Mouse (Mus musculus): ENCODE results near the gene Fam57b.
"Not testable (repeated sequence)": the region's sequence is repeated elsewhere in the genome, so short reads cannot be mapped to it uniquely, and the experiment has no call there.

The Fam57b gene

DNA sequence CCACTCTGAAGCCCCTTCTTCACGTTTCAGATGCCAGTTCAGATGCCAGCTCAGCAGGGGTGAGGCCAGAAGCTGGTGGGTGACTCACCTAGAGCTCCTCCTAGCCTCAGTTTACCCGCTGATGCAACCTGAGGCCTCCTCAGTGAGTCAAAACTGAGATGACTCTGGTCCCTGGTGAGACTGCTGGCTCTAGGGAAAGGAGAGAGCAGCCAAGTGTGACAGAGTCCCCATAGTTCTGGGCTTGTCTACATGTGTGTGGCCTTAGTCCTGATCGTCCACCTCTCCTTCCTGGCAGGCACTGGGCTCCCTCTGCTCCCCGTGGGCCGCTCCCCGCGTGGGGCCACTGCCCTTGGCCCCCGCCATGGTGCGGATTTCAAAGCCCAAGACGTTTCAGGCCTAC is 20.0 kb upstream of the Fam57b start:
- no peak for DNase-seq (ENCODE audit: low read depth, low spot score)

DNA sequence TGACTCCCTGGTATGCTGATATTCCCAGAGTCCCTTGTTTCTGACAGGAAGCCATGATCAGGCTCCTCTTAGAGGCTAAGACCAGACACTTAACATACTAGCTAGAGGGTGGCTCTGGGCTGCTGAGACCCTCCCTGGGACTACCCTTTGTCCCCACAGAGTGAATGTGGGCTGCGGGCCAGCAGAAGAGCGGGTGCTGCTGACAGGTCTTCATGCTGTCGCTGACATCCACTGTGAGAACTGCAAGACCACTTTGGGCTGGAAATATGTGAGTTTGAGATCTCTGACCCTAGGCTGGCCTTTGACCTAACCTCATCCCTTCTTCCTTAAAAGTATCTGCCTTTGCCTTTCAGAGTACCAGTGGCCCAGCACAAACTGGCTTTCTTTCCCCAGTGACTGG is 19.3 kb upstream of the Fam57b start:
- DNase-seq (ENCODE audit: low read depth, low spot score) = no peak

DNA sequence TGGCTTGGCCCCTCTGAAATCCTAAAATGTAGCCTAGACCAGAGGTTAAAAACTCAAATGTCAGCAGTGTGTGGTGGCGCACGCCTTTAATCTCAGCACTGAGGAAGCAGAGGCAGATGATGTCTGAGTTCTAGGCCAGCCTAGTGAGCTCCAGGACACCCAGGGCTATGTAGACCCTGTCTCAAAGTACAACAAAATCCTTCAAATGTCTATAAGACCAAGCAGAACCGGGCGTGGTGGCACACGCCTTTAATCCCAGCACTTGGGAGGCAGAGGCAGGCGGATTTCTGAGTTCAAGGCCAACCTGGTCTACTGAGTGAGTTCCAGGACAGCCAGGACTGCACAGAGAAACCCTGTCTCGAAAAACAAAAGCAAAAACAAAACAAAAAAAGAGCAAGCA is 18.4 kb upstream of the Fam57b start:
- DNase-seq (ENCODE audit: low read depth, low spot score) = not testable (repeated sequence)

DNA sequence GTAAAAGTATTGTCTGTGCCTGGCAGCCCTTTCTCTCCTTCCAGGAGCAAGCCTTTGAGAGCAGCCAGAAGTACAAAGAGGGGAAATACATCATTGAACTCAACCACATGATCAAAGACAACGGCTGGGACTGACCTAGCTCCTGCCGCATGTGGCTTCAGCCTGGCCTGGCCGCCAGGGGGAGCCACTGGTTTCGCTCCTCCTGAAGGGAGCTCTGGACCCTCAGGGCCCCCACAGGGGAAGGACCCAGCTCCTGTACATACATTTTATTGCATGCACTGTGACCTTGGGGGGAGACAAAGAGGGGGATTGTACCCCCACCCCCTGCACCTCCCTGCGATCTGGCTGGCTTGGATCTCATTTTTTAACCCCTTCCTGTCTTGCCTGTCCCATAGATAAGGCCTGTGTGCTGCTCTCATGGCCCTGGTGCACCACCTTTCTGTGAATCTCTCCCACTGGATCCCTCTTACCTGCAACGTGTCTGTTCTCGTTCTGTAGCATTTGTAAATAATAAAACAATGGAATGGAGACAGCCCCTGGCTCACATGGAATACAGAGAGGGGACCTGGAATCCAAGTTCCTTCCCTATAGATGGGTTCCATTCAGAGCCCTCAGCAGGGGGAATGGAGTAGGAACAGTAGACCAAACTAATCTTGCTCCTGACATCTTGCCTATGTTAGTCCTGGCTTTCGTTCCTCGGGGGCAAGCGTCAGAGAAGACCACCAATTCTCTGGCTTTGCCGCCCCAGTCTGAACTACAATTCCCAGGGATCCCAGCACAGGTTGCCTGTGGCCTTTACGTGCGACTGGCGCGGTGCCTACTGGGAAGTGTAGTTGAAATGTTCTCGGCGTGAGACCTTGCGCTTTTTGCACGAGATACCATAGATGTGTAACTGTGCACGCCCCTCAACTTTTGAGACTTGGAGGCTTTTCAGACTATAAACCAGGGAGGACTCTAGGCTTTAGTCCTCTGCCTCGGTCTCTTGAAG is 17.2 kb upstream of the Fam57b start:
- DNase-seq (ENCODE audit: low read depth, low spot score) = peak; percentile 76

DNA sequence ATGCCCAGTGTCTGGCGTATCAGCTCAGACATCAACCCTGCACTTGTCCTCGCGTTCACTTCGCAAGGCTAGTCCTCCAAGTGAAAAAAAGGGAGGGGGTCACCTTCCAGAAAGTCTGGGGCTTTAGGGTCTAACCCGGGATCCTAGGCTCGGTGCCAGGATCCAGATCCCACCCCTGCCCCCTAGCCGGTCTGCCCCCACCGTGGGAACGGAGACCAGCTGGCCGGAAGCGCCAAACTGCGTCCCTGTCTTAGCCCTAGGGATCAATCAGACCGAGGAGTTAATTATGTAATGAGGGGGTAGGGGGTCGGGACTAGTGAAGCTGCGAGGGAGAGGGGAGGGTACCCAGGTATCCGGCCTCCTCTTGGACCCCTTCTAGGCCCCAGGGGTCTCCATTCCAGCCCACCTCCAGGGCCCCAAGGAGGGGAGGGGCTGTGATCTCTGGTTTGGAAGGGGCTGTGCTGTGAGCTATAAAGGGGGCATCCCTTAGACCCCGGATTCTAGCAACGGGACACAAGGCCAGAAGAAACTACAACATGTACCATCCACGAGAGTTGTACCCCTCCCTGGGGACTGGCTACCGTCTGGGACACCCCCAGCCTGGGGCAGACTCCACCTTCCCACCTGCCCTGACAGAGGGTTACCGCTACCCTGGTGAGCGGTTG is 16.4 kb upstream of the Fam57b start, which contains the start of gene Tbx6:
TSS of gene Tbx6 (plus strand) at position 513 of the 665 bp plus-strand sequence.
- DNase-seq (ENCODE audit: low read depth, low spot score) = no peak

DNA sequence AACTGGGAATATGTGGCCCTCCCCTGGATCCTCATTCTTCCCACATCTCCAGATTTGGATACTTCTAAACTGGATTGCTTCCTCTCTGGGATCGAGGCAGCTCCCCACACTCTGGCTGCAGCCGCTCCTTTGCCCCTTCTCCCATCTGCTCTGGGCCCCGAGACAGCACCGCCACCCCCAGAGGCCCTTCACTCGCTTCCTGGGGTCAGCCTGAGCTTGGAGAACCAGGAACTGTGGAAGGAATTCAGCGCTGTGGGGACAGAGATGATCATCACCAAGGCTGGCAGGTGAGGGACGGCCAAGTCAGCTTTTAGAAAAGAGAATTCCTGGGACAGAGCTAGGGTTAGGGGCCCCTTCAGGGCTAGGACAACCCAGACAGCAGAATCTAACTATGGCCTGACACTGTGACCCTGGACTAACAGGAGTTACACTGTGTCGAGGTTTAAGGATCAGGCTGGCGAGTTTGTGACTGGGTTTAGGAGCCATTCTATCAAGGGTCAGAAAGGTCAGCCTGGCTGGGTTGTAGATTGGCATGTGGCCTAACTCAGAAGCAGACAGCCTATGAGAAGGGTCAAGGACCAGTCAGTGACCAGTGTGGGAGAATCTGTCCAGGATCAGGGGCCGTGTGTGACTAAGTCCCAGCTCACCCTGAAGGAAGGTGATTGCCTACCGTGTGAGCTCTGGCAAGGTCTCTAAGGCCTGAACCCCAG is 15.7 kb upstream of the Fam57b start:
- no peak for DNase-seq (ENCODE audit: low read depth, low spot score)

GRCm38 (mm10) chr7:126782693-126783092 is 14.8 kb upstream of the Fam57b start:
- DNase-seq (ENCODE audit: low read depth, low spot score) = no peak

DNA sequence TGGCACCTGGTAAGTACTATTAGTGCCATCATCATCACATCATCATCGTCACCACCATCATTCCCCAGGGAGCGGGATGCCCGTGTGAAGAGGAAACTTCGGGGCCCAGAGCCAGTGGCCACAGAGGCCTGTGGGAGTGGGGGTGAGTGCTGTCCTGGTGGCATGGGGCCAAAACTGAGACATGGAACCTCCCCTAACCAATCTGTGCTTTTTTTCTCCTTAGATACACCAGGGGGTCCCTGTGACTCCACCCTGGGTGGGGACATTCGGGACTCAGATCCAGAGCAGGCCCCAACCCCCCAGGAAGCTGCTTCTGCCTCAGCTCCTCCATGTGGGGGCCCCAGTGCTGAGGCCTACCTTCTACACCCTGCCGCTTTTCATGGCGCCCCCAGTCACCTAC is 13.0 kb upstream of the Fam57b start:
- DNase-seq (ENCODE audit: low read depth, low spot score) = no peak

GRCm38 (mm10) chr7:126785056-126785455 is 12.4 kb upstream of the Fam57b start:
- DNase-seq (ENCODE audit: low read depth, low spot score) = no peak

DNA sequence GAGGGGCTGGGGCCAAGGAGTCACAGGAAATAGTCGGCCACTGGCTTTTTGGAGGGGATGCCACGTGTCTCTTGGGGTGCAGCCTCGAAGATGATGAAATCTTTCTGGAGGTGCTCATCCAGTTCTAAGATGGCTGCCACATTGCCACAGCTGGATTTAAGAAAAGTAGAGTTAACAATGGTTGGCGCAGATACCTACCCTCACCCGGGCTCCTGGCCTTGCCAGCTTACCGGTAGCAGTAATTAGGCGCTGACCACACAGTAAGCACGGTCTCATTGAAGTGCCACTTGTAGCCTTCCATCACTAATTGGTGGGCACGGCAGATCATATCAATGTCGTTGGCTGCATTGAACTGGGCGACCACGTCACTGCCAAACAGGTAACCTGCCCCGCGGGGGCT is 11.3 kb upstream of the Fam57b start:
- DNase-seq (ENCODE audit: low read depth, low spot score) = no peak

DNA sequence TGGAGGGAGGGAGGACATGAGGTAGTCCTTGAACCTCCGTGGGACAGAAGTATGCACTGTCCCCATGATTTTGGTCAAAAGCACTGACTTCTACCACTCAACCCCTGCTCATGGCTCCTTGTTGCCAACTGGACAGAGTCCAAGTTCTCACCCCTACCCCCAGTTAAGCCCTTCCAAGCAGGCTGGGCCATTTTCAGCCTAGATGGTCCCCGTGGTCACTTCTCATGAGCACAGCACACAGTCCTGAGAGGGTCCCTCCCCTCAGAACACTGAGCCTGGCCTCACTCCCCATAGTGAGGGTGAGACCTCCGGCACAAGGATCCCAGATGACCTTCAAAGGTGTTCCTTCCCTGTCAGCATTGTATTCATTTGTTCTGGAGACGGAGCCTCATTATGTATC is 8.3 kb upstream of the Fam57b start:
- no peak for DNase-seq (ENCODE audit: low read depth, low spot score)

- DNase-seq (ENCODE audit: low read depth, low spot score) = peak; percentile 96
Measured at GRCm38 (mm10) chr7:126791851-126792720, 5.4 kb upstream of the Fam57b start, which contains the start of gene Ppp4c. Gene Ppp4c, minus strand, starts transcription at chr7:126792496.

DNA sequence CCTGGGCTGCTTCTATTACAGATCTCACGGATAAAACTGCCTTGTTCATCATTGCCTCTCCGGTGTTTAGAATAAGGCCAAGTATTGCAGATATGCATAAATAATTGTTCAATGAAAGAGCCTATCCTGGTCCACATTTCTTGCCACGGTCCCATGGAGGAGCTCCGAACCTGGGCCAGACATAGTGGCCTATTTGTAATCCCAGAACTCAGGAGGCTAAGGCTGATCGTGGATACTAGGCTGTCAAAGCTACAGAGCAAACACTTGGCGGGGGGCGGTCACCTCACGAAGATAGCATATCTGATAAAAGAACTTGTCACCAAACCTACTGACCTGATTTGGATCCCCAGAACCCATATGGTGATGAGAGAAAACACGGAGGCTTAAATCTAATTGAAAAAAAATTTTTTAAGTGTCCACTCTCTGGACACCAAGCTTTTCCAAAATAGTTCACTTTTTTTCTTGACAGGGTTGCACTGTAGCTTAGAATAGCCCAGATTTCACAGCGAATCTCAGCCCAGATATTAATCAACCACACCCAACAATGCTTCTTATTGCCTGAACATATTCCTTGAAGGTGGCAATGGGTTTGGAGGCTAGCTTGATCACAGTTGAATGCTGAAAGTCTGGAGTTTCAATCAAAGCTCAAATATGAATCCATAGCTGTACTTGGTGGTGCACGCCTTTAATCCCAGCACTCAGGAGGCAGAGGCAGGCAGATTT is 4.6 kb upstream of the Fam57b start:
- no peak for DNase-seq (ENCODE audit: low read depth, low spot score)

GRCm38 (mm10) chr7:126793456-126794270 is 3.8 kb upstream of the Fam57b start:
- DNase-seq (ENCODE audit: low read depth, low spot score) = no peak

DNA sequence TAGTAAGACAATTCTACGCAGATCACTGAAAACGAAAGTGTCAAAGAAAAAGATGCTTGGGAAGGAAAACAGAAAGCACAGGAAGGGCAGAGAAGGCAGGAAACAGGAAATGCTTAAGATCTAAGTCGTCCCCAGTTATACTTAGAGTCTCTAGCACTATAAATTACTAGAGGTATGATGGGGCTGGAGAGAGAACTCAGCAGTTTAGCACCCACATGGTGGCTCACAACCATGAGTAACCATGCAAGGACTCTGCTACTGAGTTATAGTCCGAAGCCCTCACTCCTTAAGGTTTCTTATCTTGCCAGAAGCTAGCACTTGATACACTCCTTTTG is 3.2 kb upstream of the Fam57b start:
- DNase-seq (ENCODE audit: low read depth, low spot score) = no peak

- no peak for DNase-seq (ENCODE audit: low read depth, low spot score)
Measured at GRCm38 (mm10) chr7:126795387-126796317, 1.8 kb upstream of the Fam57b start.

GRCm38 (mm10) chr7:126796350-126796932 is 1.0 kb upstream of the Fam57b start:
- no peak for DNase-seq (ENCODE audit: low read depth, low spot score)
